Mouse (Mus musculus) neural tube, embryonic 11.5 days (tissue): ENCODE results near the gene Epas1. TPM values are rescaled to one million over a fixed set of nuclear protein-coding genes. Genes with fewer than 3 reads are reported as not detected.

Experiments
- ATAC-seq: fragments of 200-750 bp; cut with Nextera tagmentation; 2 replicates; pipeline ENCODE4 v1.8.0; 2017; ENCODE audit warnings: moderate number of reproducible peaks, mild to moderate bottlenecking, moderate TSS enrichment, moderate library complexity; ENCODE audit not compliant: insufficient read depth, low FRiP score, low TSS enrichment
- DNase-seq: peaks from one replicate; pipeline ENCODE4 v3.0.0-alpha.2; 2015; ENCODE audit warnings: low spot score
- H3K27ac ChIP-seq: fragments of 300-500 bp; sonication (generic); 2 replicates; pipeline ENCODE4 v1.5.1; 2014; ENCODE audit warnings: low read depth, mild to moderate bottlenecking, low read length
- H3K27me3 ChIP-seq: fragments of 300-500 bp; sonication (generic); 2 replicates; pipeline ENCODE4 v1.6.1; 2014; ENCODE audit warnings: mild to moderate bottlenecking, low read length, mixed read lengths; ENCODE audit not compliant: control insufficient read depth, insufficient read depth
- H3K36me3 ChIP-seq: fragments of 300-500 bp; sonication (generic); 2 replicates; pipeline ENCODE4 v1.6.1; 2014; ENCODE audit warnings: mild to moderate bottlenecking, low read length, moderate library complexity, mixed read lengths; ENCODE audit not compliant: control insufficient read depth, insufficient read depth
- H3K4me1 ChIP-seq: fragments of 300-500 bp; sonication (generic); 2 replicates; pipeline ENCODE4 v1.6.1; 2014; ENCODE audit warnings: low read length, mixed read lengths; ENCODE audit not compliant: control insufficient read depth, insufficient read depth
- H3K4me2 ChIP-seq: fragments of 300-500 bp; sonication (generic); 2 replicates; pipeline ENCODE4 v1.6.1; 2014; ENCODE audit warnings: low read depth, mild to moderate bottlenecking, moderate library complexity
- H3K4me3 ChIP-seq: fragments of 300-500 bp; sonication (generic); 2 replicates; pipeline ENCODE4 v1.5.1; 2014; ENCODE audit warnings: low read depth, low read length
- H3K9ac ChIP-seq: fragments of 300-500 bp; sonication (generic); 2 replicates; pipeline ENCODE4 v1.6.1; 2014; ENCODE audit warnings: mild to moderate bottlenecking, low read length
- H3K9me3 ChIP-seq: fragments of 300-500 bp; sonication (generic); 2 replicates; pipeline ENCODE4 v1.6.1; 2016; ENCODE audit warnings: low read length; ENCODE audit not compliant: control insufficient read depth
- WGBS: fragments of 180-500 bp; shearing (Covaris S2); extraction: QIAGEN DNeasy Blood & Tissue Kit; methylation state at CpG from one replicate; pipeline ENCODE4 v1.1.7; 2014; 5-methylcytosine and 5-hydroxymethylcytosine counted together
- polyA plus RNA-seq: library from polyadenylated mRNA; unstranded; fragments of >200 nt; fragmentation: Nextera tagmentation; extraction: Ambion mirVana; gene quantifications from 2 replicates; pipeline ENCODE4 v1.2.1, GENCODE M21; 2014

The Epas1 gene
- polyA plus RNA-seq, 1 experiment from 2014 or later = 8.7 TPM

DNA sequence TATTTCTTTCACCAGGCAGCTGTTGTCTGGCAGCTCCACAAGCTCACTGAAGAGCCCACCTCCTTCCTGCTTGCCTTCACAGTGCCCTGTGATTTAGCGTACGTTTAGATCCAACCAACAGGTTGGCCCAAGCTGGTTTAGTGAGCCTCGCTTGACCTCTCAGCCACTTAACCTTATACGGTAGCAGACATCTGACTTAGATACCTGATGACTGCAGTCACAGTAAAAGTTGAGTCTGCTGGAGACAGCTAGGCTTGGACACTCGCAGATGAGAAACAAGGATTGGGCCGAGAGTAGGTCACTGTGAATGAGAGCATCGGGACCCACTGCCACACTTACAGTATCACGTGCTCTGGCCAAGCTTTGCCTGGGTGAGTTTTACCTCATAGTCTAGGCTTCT lies 38.4 kb downstream of the Epas1 start:
- Histone ChIP-seq H3K4me2 (no peak overlapping the region), H3K27ac (no peak overlapping the region), H3K36me3 (no peaks in the 10 kb centered on the region), H3K4me3 (no peak overlapping the region), H3K9me3 (no peaks in the 10 kb centered on the region), H3K27me3 (no peaks in the 10 kb centered on the region), H3K4me1 (no peaks in the 10 kb centered on the region), H3K9ac (no peak overlapping the region)
- DNase-seq = no peak
- no peak for ATAC-seq
- WGBS = 87% methylated on average over 8 of the region's 8 CpGs

DNA sequence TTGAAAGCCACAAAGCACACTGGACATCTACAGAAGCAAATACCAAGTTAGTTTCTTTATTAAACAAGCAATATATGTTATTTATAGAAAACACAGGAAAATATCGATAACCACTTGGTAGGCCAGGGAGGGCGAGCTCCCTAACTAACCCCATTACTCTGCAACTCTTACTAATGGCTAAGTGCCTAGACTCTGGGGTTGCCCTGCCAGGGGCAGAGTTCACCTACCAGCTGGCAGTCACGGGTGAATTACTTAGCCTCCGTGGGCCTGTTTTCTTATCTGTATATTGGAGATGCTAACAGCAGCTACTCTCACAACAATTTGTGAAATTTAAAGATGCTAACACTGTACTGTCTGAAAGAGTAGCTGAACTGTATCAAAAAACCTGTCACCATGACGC lies 42.3 kb downstream of the Epas1 start:
- Histone ChIP-seq H3K9me3 (no peaks in the 10 kb centered on the region), H3K36me3 (no peaks in the 10 kb centered on the region), H3K27ac (no peak overlapping the region), H3K27me3 (no peaks in the 10 kb centered on the region), H3K9ac (no peak overlapping the region), H3K4me1 (0 out of 2 replicates have a peak, but pooled peaks cover 5% of the 10 kb centered on the region), H3K4me3 (no peak overlapping the region), H3K4me2 (no peak overlapping the region)
- ATAC-seq (no peak), DNase-seq (no peak)
- 89% methylated on average over 5 of the region's 5 CpGs for WGBS

DNA sequence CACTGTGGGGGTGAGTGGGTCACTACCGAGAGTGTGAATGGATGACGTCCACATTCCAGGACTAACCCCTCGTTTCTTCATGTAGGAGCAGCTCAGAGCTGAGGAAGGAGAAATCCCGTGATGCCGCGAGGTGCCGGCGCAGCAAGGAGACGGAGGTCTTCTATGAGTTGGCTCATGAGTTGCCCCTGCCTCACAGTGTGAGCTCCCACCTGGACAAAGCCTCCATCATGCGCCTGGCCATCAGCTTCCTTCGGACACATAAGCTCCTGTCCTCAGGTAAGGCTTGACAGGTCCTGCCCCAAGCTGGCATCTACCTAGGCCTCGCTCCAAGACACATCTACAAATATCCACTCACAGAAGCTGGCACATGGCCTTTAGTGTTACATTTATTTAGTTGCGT lies 43.5 kb downstream of the Epas1 start:
- DNase-seq = no peak
- Histone ChIP-seq H3K9me3 (no peaks in the 10 kb centered on the region), H3K27me3 (no peaks in the 10 kb centered on the region), H3K4me3 (no peak overlapping the region), H3K9ac (no peak overlapping the region), H3K4me1 (0 out of 2 replicates have a peak, but pooled peaks cover 5% of the 10 kb centered on the region), H3K4me2 (no peak overlapping the region), H3K36me3 (no peaks in the 10 kb centered on the region), H3K27ac (no peak overlapping the region)
- no peak for ATAC-seq
- WGBS = 91% methylated on average over 13 of the region's 13 CpGs

DNA sequence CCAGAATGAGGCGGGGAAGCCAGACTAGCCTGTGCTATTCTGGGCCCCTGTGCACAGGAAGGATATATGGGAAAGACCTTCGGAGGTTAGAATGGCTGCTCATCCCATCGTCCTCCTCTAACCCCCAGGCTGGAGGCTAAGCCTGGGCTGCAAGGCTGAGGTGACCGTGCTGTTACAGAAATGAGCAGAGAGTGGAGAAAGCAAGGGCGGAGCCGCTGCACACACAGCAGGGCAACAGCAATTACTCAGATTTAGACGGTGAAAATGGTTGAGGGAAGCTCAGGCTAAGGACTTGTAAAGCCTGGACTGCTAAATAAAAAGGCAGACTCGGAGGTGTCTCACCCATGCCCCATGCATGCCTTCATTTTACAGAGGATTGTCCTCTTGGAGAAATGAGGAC lies 45.0 kb downstream of the Epas1 start:
- Histone ChIP-seq H3K9me3 (no peaks in the 10 kb centered on the region), H3K9ac (no peak overlapping the region), H3K4me3 (no peak overlapping the region), H3K27ac (no peak overlapping the region), H3K4me2 (no peak overlapping the region), H3K4me1 (0 out of 2 replicates have a peak, but pooled peaks cover 5% of the 10 kb centered on the region), H3K27me3 (no peaks in the 10 kb centered on the region), H3K36me3 (no peaks in the 10 kb centered on the region)
- ATAC-seq (no peak), DNase-seq (no peak)
- 65% methylated on average over 8 of the region's 8 CpGs for WGBS

DNA sequence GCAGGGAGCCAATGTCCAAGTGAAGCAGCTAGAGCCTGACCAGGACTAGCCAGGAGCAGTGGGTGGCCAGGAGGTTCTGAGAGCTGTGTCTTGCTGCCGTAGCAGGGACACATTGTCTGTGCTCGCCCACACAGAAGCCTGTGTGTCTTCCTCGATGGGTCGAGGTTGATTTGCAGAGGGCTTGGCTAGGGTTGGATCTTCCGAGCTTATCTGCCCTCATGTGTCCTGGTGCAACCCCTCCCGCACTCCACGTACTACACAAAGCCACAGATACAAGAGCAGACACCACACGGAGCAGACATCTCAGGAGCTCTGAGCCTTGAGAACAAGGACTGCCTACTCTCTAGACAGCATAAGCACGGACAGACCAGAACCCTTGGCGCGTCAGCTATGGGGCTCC lies 45.5 kb downstream of the Epas1 start:
- Histone ChIP-seq H3K4me1 (0 out of 2 replicates have a peak, but pooled peaks cover 5% of the 10 kb centered on the region), H3K4me2 (no peak overlapping the region), H3K4me3 (no peak overlapping the region), H3K27ac (no peak overlapping the region), H3K36me3 (no peaks in the 10 kb centered on the region), H3K9me3 (no peaks in the 10 kb centered on the region), H3K9ac (no peak overlapping the region), H3K27me3 (no peaks in the 10 kb centered on the region)
- WGBS = 76% methylated on average over 11 of the region's 11 CpGs
- DNase-seq = no peak
- ATAC-seq = no peak

DNA sequence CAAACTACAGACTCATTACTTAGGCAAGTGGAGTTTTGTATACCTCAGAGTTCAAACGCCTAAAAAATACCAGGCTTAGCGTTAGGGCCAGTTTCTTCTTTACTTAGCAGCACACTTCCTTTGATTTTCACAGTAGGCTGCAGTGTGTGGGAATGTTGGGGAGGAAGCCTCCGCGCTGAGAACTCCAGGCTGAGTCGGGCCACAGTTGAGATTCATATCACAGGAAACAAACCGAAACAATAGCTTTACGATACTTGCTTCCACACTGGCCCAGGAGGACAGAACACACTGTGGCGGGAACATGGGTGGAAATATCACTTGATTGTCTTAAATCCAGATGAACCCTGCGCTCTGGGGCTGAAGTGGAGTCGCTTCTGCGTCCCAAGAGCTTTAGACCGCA lies 47.0 kb downstream of the Epas1 start:
- ATAC-seq (no peak), DNase-seq (no peak)
- Histone ChIP-seq H3K27ac (no peak overlapping the region), H3K4me2 (no peak overlapping the region), H3K27me3 (no peaks in the 10 kb centered on the region), H3K9me3 (no peaks in the 10 kb centered on the region), H3K9ac (no peak overlapping the region), H3K4me1 (0 out of 2 replicates have a peak, but pooled peaks cover 5% of the 10 kb centered on the region), H3K36me3 (no peaks in the 10 kb centered on the region), H3K4me3 (no peak overlapping the region)
- WGBS = 75% methylated on average over 12 of the region's 12 CpGs

DNA sequence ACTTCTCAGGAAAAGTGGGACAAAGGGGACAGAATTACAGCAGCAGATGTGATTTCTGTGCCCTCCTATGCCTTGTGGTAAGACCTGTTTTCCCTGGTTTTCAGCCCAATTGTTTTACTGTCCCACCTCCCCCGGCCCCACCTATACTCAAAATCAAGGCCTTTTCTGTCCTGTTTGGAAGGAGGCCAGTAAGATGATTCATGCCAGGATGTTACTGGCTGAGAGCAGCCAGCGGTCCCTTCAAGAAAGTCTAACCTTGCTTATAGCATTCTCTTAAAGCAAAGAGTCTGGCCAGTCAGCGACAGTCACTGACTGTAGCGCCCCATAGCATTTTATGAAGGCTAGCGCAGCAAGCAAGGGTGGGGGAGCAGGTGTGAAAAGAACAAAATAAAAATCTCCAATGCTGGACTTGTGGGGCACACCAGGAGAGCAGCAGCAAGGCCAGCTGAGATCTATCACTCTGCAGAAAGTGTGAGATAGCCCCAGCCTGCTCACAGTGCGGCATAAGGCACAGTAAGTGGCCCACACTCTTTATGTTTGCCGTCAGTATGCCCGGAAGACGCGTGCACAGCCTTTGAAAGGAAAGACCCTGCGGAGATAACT lies 47.8 kb downstream of the Epas1 start:
- Histone ChIP-seq H3K4me3 (no peak overlapping the region), H3K27me3 (no peaks in the 10 kb centered on the region), H3K9ac (no peak overlapping the region), H3K27ac (no peak overlapping the region), H3K9me3 (no peaks in the 10 kb centered on the region), H3K36me3 (no peaks in the 10 kb centered on the region), H3K4me1 (0 out of 2 replicates have a peak, but pooled peaks cover 5% of the 10 kb centered on the region), H3K4me2 (no peak overlapping the region)
- ATAC-seq = no peak
- DNase-seq = no peak
- WGBS = 74% methylated on average over 11 of the region's 11 CpGs

DNA sequence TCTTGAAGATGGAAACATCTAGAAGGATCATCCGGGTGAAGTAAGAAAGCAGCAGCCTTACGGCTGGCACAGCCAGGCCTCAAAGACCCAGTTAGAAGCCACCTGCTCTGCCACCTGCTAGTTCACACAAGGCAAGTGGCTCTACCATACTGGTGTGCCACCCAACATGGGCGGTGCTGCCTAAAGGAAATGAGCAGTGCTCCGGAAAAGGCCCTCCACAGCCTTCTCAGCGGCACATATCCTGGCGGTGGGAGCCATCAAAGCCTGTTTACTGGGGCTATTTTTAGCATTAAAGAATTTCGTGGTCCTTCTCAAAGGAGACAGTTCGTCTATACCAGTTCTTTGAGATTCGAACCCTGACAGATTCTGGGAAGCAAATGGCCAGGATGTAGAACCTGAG lies 48.4 kb downstream of the Epas1 start:
- Histone ChIP-seq H3K27ac (no peak overlapping the region), H3K36me3 (no peaks in the 10 kb centered on the region), H3K4me1 (0 out of 2 replicates have a peak, but pooled peaks cover 5% of the 10 kb centered on the region), H3K9ac (no peak overlapping the region), H3K9me3 (no peaks in the 10 kb centered on the region), H3K4me2 (no peak overlapping the region), H3K4me3 (no peak overlapping the region), H3K27me3 (no peaks in the 10 kb centered on the region)
- 71% methylated on average over 9 of the region's 9 CpGs for WGBS
- no peak for DNase-seq
- ATAC-seq = no peak

DNA sequence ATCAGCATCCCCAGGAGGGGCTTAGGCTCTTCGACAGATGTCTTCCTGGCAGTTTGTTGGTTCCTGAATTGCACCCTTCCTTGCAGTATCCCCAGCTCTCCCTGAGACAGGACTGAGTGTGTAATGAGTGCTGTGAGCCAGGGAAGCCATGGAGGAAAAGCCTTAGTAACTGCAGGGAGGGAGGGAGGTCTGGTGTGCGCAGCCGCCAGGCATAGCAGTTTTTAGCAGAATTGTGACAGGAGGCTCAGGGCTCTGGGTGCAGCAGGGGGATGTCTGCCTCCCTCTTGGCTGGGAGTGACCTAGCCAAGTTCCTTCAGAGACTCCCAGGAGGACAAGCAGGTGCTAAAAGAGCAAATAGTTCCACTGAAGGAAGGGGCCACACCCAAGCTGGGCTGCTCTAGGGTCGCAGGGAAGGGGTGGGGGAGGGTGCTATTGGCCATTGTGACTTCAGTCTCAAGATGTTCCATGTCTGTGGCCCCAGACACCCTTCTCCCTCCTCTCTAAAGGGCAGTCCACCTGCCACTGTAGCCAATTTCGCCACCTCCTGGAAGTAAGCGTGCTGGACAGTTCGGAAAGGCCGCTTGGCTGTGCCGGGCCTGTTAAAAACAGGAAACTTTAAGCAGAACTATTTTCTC lies 49.0 kb downstream of the Epas1 start:
- WGBS = 69% methylated on average over 9 of the region's 9 CpGs

More for the DNA sequence above, 49.0 kb downstream of the Epas1 start:
- Histone ChIP-seq H3K36me3 (no peaks in the 10 kb centered on the region), H3K4me3 (no peak overlapping the region), H3K27ac (no peak overlapping the region), H3K9me3 (no peaks in the 10 kb centered on the region), H3K9ac (no peak overlapping the region), H3K4me1 (0 out of 2 replicates have a peak, but pooled peaks cover 5% of the 10 kb centered on the region), H3K27me3 (no peaks in the 10 kb centered on the region), H3K4me2 (no peak overlapping the region)
- DNase-seq (no peak), ATAC-seq (no peak)
